Mouse (Mus musculus): Measurements from ENCODE around the gene Fosl1.

DNA sequence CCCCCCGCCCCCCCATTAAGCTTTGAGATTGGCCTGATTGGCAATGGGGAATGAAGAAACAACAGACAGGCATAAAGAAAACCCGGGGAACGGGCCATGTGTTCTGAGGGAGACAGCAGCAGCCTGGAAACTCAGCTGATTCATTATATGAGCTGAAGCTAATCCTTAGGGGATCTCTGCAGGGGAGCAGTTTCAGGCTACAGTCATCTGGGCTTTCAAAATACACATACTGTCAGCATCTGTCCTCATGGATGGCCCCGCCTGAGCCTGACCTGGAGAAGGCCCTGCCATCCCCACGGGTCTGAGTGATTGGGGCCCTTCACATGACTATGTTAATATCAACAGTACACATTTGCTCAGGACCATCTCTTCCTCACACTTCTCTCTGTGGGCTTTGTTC lies 24.5 kb downstream of the Fosl1 start:
- no peak for TF ChIP-seq CTCF (IDR thresholded peaks at IDR 0.05; ENCODE audit: control insufficient read depth, insufficient read depth, low read length)
- TF ChIP-seq POLR2A (IDR thresholded peaks at IDR 0.05; ENCODE audit: borderline replicate concordance, control insufficient read depth, low read depth, low read length), result no peak

Measured in bone marrow, adult 2 months (tissue).